Mouse (Mus musculus) urinary bladder, postnatal 4 days (tissue): Measurements from ENCODE around the gene Majin.

Experiments
- DNase-seq, 2 experiments: peaks; one replicate each; pipeline ENCODE4 v3.0.0; 2021 to 2022; ENCODE audit warnings: low spot score in 2 of 2

The Majin gene

GRCm38 (mm10) chr19:6227864-6228263 is 43.7 kb downstream of the Majin start:
- DNase-seq: no peak

DNA sequence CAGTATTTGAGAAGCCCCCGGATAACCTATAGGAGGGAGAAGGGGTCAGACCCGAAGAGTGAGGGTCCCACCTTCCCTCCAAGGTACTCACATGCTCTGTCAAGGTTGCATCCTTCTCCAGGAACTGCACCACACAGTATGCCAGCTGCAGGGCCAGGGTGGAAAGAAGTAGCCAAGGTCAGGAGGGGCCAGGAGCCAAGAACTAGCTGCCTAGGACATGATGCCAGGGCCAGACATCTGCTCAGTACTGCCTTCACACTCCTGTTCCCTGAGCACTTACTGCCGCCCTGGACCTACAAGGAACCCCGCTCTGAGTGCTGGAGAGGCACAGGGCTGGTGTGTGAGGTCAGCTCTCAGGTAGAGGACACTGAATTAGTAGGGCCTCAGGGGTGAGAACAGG is 46.2 kb downstream of the Majin start:
- DNase-seq: no peak

GRCm38 (mm10) chr19:6231036-6231435 is 46.8 kb downstream of the Majin start:
- DNase-seq: no peak

GRCm38 (mm10) chr19:6233647-6234046 is 49.5 kb downstream of the Majin start:
- no peak for DNase-seq

- no peak for DNase-seq
These were observed 50.3 kb downstream of the Majin start for GRCm38 (mm10) chr19:6234337-6235083.

DNA sequence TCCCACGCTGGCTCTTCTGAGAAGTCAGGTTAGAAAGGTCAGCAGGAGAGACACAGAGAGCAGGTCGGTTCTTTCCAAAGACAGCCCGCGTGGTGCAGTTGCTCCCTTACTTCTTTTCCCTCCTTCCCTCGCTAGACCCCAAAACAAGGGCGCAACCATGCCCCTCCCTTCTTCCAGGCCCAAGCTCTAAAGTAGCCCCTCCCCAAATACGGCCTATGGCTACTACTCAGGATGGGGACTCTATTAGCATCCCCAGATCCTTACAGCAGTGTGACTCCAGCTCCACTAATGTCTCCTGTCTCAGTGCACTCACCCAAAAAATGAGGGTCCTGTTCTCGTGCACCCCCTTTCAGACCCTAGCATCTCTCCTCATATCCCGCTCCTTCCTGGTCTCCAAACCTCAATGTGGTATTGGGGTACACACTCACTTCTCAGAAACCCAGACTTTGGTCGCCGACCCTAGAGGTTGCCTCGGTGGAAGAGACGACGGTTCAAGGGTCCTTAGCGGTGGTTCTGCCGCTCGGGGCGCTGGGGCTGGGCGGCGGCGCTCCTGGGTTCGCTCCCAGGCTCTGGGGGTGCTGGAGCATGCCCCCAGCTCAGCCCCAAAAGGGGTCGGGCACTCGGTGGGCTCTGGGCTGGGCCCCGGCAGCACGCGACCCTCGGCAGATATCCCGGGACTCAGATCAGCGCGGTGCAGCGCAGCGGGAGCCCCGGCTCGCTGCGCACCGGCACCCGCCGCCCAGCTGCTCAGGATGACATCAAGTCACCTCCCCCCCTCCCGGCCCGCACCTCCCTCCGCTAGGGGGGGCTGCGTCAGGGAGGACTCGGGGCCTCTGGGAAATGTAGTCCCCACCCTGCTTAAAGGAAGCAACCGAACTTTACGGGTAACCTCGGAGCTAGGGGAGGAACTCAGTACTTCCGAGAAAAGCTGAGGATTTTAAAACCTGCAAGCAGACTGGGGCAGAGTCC is 51.2 kb downstream of the Majin start, which contains the start of gene Ppp2r5b:
Ppp2r5b (minus strand) TSS at position 789 of the 969 bp plus-strand sequence.
- DNase-seq: peak; percentile 90 to 94

GRCm38 (mm10) chr19:6236053-6236441 is 51.9 kb downstream of the Majin start:
- DNase-seq: peak; percentile 82 to 91

GRCm38 (mm10) chr19:6236842-6237241 is 52.7 kb downstream of the Majin start:
- DNase-seq: no peak

DNA sequence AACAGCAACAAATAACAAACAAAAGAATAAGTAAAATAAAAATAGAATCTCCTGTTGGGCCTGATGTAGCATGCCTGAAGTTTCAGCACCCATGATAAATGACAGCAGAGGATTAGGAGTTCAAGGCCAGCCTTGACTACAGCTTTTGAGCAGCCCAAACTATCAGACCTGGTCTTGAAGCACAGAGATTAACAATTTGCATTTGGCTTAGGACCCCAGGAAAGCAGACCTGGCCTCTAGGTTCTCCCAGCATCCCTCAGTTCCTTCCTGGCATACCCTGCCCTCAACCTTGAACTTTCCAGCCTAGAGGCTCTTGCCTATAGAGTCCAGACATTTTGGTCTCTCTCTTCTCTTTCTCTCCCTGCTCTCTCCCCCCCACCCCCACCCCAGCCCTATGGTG is 54.6 kb downstream of the Majin start:
- DNase-seq: no peak

DNA sequence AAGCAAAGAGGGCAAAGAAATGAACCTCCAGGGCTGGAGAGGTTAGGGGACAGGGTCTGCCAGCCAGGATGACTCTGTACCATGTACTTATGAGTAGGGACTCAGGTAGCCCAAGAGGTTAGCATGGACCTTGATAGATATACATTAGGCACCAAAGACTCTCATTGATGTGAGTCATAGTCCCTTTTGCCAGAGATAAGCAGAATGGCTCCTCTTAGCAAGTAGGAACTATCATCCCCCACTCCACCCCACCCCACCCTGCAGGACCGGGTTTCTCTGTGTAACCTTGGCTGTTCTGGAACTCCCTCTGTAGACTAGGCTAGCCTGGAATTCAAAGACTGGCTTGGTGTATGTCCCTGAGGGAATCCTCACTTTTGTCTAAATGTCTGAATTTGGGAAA is 55.9 kb downstream of the Majin start:
- DNase-seq: no peak

- DNase-seq: no peak
These were observed 56.5 kb downstream of the Majin start for GRCm38 (mm10) chr19:6240725-6241124.

- peak; percentile 98 for DNase-seq
These were observed 57.3 kb downstream of the Majin start, which contains the start of gene Atg2a for GRCm38 (mm10) chr19:6241274-6242107. Gene Atg2a, plus strand, starts transcription at chr19:6241668.

- no peak for DNase-seq
These were observed 58.1 kb downstream of the Majin start for GRCm38 (mm10) chr19:6242281-6242680.

DNA sequence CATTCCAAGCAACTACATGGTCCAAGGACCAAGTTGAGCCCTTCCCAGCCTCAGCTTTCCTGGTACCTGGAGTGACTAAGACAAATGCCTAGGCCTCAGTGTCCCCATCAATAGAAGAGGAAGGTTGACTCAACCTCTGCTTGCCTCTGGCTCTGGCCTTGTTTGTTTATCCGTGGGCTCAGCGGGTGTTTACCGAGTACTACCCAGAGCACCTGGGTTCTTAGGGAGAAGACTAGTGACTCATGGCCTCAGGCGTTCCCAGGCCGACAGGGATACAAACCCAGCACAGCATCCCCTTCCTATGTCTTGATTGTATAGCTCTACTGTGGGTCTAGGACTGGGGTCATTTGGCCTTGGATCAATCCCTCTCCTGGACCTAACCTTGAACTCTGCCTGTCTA is 59.0 kb downstream of the Majin start:
- no peak for DNase-seq

- DNase-seq: no peak
These were observed 61.6 kb downstream of the Majin start for GRCm38 (mm10) chr19:6245806-6246205.

- DNase-seq: no peak
These were observed 63.5 kb downstream of the Majin start for GRCm38 (mm10) chr19:6247526-6248300.

DNA sequence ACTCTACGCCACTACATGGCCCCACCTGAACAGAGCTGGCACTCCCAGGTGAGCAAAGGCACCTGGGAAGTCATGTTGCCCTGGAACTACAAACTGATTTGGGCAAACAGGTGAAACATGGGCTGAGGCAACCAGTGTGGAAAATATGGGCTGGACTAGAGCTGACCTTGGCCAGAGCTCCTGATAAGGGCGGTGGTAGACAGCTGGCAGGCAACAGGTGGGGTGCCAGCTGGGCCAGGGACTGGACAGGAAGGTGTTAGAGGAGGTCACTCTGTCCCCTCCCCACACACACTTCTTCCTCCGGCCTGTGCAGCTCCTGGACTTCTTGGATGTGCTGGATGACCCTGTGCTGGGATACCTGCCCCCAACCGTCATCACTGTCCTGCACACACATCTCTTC is 68.8 kb downstream of the Majin start:
- DNase-seq: no peak

DNA sequence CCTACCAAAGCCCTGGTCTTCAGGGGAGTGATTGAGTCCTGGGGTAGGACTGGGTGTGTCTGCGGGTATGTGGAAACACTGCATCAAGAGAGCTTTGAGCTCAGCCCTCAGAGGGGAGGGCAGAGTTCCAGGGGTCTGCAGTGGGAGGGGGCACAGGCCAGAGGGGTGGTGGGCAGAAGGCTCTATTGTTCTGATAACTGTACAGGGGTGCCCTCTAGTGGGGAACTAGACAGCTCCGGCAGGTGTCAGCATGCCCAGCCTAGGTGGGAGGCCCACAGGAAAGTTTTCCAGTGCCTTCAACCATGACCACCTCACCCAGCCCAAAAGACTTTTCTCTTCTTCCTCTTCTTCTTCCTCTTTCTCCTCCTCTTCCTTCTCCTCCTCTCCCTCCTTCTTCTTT is 76.2 kb downstream of the Majin start:
- DNase-seq: no peak

DNA sequence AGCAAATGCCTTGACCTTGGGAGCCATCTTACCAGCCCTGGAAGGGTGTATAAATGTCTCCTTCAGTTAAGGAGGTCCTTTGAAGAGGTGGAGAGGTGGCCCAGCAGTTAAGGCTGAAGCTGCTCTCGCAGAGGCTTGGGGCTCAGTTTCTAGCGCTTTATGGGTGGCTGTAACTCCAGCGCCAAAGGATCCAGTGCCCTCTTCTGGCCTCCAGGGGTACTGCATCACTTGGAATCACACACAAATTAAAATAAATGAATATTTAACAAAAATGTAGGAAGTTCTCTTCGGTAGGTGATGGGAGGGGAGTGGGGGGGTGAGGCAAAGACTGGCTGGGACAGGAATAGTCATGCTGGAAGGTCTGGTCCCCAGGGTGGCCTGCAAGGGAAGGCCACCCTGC is 76.8 kb downstream of the Majin start:
- no peak for DNase-seq

DNA sequence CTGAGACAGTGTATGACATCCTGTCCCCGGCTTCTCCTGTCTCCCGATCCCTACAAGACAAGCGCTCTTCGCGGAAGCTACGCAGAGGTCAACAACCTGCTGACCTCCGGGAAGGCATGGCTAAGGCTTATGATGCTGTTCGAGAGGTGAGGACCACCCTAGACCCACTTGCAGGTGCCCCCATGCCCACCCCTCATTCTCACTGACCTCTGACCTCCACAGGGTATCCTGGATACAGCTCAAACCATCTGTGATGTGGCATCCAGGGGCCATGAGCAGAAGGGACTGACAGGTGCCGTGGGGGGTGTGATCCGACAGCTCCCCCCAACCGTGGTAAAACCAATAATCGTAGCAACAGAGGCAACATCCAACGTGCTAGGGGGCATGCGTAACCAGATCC is 77.2 kb downstream of the Majin start:
- no peak for DNase-seq

- DNase-seq: peak; percentile 52 to 78
These were observed 78.0 kb downstream of the Majin start for GRCm38 (mm10) chr19:6262222-6262621.
